Mouse (Mus musculus): Measurements from ENCODE around the gene Ethe1. TPM values are rescaled to one million over a fixed set of nuclear protein-coding genes. Genes with fewer than 3 reads are reported as not detected.

Gene Ethe1
- total and polyA plus RNA-seq, 3 experiments = 21.0 to 33.3 TPM; not detected in 1

- TF ChIP-seq USF2 (IDR thresholded peaks at IDR 0.05; ENCODE audit: borderline replicate concordance in 1 of 2, insufficient read depth in 1 of 2, low read depth in 1 of 2, low read length in 2 of 2) (no peak), RAD21 (IDR thresholded peaks at IDR 0.05; ENCODE audit: low read depth, low read length) (no peak), POLR2AphosphoS5 (IDR thresholded peaks at IDR 0.05; ENCODE audit: borderline replicate concordance, low read depth, low read length) (no peak), POLR2A (IDR thresholded peaks at IDR 0.05; ENCODE audit: control insufficient read depth in 1 of 2, insufficient read depth in 1 of 2, low read depth in 1 of 2, low read length in 2 of 2, poor library complexity in 1 of 2) (no peak), NELFE (IDR thresholded peaks at IDR 0.05; ENCODE audit: low read depth, low read length) (no peak), EP300 (IDR thresholded peaks at IDR 0.05; ENCODE audit: low read depth in 1 of 2, low read length in 2 of 2) (no peak), ZC3H11A (IDR thresholded peaks at IDR 0.05; ENCODE audit: low read depth, low read length) (no peak), CHD1 (IDR thresholded peaks at IDR 0.05; ENCODE audit: low read depth, low read length) (no peak), TBP (IDR thresholded peaks at IDR 0.05; ENCODE audit: low read depth, low read length) (no peak), ZKSCAN1 (IDR thresholded peaks at IDR 0.05; ENCODE audit: low read depth, low read length) (no peak), UBTF (IDR thresholded peaks at IDR 0.05; ENCODE audit: borderline replicate concordance, insufficient read depth, low read depth, low read length) (no peak), TCF12 (IDR thresholded peaks at IDR 0.05; ENCODE audit: low read depth, low read length) (no peak), BHLHE40 (IDR thresholded peaks at IDR 0.05; ENCODE audit: borderline replicate concordance, low read depth, low read length) (no peak), ZMIZ1 (IDR thresholded peaks at IDR 0.05; ENCODE audit: low read depth, low read length) (no peak), MAFK (IDR thresholded peaks at IDR 0.05; ENCODE audit: borderline replicate concordance, low read depth, low read length) (no peak), MYC (IDR thresholded peaks at IDR 0.05; ENCODE audit: low read depth, low read length) (no peak), POLR2AphosphoS2 (IDR thresholded peaks at IDR 0.05; ENCODE audit: low read length) (no peak), MYB (IDR thresholded peaks at IDR 0.05; ENCODE audit: low read depth, low read length) (no peak)
- no peak for DNase-seq (ENCODE audit: low read depth, low spot score)
- no peak overlapping the region for H3K4me3 ChIP-seq (ENCODE audit: control insufficient read depth in 1 of 2, insufficient read depth in 1 of 2, low read depth in 2 of 2, low read length in 2 of 2)
- H3K27me3 ChIP-seq (ENCODE audit: control insufficient read depth in 1 of 2, insufficient read depth in 2 of 2, low read length in 2 of 2) = no peaks in the 10 kb centered on the region
- H3K9ac ChIP-seq (ENCODE audit: control insufficient read depth, low read depth, low read length, poor library complexity, severe bottlenecking) = no peak overlapping the region
- no peak overlapping the region for H3K27ac ChIP-seq (ENCODE audit: control insufficient read depth, low read depth, low read length)
- H3K36me3 ChIP-seq (ENCODE audit: control insufficient read depth in 1 of 2, insufficient read depth in 2 of 2, low read length in 2 of 2) = no peaks in the 10 kb centered on the region
- H3K4me1 ChIP-seq (ENCODE audit: control insufficient read depth in 1 of 2, insufficient read depth in 2 of 2, low read length in 2 of 2) = no peaks in the 10 kb centered on the region
- H3K9me3 ChIP-seq (replicated peaks; ENCODE audit: insufficient read depth, low read length) = no peaks in the 10 kb centered on the region
- no peaks in the 10 kb centered on the region for H3K79me2 ChIP-seq (ENCODE audit: control insufficient read depth, insufficient read depth, low read length, poor library complexity)
These were observed 1.3 kb upstream of the Ethe1 start for GRCm38 (mm10) chr7:24585995-24586394.

- Histone ChIP-seq H3K4me3 (ENCODE audit: control insufficient read depth in 1 of 2, insufficient read depth in 1 of 2, low read depth in 2 of 2, low read length in 2 of 2) (no peak overlapping the region), H3K79me2 (ENCODE audit: control insufficient read depth, insufficient read depth, low read length, poor library complexity) (no peaks in the 10 kb centered on the region), H3K9ac (ENCODE audit: control insufficient read depth, low read depth, low read length, poor library complexity, severe bottlenecking) (no peak overlapping the region), H3K27me3 (ENCODE audit: control insufficient read depth in 1 of 2, insufficient read depth in 2 of 2, low read length in 2 of 2) (no peaks in the 10 kb centered on the region), H3K4me1 (ENCODE audit: control insufficient read depth in 1 of 2, insufficient read depth in 2 of 2, low read length in 2 of 2) (peaks cover 0 to 4% of the 10 kb centered on the region in 2 experiments; a peak in 2 of 4 replicates), H3K9me3 (replicated peaks; ENCODE audit: insufficient read depth, low read length) (no peaks in the 10 kb centered on the region), H3K27ac (ENCODE audit: control insufficient read depth, low read depth, low read length) (no peak overlapping the region), H3K36me3 (ENCODE audit: control insufficient read depth in 1 of 2, insufficient read depth in 2 of 2, low read length in 2 of 2) (peaks cover 0 to 1% of the 10 kb centered on the region in 2 experiments; a peak in 1 of 4 replicates)
- TF ChIP-seq KAT2A (conservative IDR thresholded peaks at IDR 0.05; ENCODE audit: low read depth, low read length) = no peak
- no peak for TF ChIP-seq MAZ (IDR thresholded peaks at IDR 0.05; ENCODE audit: low read depth, low read length)
- TF ChIP-seq MYC (IDR thresholded peaks at IDR 0.05; ENCODE audit: low read depth, low read length) = no peak
- no peak for DNase-seq (ENCODE audit: low read depth, low spot score)
These were observed 515 bp upstream of the Ethe1 start for GRCm38 (mm10) chr7:24586828-24587227.

Measured in MEL (cell line).